Mouse (Mus musculus): ENCODE measurements around the gene Rsph6a. TPM values are rescaled to one million over a fixed set of nuclear protein-coding genes. Genes with fewer than 3 reads are reported as not detected.

Rsph6a gene
- polyA plus RNA-seq, 1 experiment from 2014 or later: not detected

DNA sequence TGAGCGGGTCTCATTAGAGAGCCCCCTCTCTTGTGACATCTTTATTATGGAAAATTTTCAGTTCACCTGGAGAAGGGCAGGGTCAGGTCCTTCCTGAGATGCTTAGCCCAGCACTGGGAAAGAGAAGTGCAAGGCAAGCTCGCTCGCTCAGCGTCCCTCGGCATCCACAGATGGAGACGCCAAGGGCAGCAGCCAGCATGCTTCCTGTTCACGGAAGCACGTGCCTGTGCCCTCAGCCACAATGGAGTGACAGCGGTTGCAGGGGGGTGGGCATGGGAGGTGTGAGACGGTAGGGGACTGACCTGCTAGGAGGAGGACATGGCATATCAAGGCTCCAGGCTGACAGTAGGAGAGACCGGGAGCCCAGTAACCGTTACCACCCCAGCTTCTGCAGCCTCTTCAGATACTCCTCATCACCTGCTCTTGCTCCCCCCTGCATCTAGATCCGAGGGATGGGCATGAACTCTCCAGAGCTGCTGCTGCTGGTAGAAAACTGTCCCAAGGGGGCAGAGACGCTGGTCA lies 6.4 kb upstream of the Rsph6a start:
- Histone ChIP-seq H3K4me2 (no peak overlapping the region), H3K36me3 (peaks cover 99% of the 10 kb centered on the region), H3K9me3 (no peaks in the 10 kb centered on the region), H3K4me1 (replicated peaks) (no peaks in the 10 kb centered on the region), H3K27me3 (no peaks in the 10 kb centered on the region), H3K4me3 (replicated peaks) (no peak overlapping the region), H3K27ac (no peak overlapping the region), H3K9ac (replicated peaks) (no peak overlapping the region)
- no peak for ATAC-seq (ENCODE audit: insufficient number of reproducible peaks, insufficient read depth, low FRiP score, low TSS enrichment, low read depth)
- WGBS: 89% methylated on average over 14 of the region's 14 CpGs

DNA sequence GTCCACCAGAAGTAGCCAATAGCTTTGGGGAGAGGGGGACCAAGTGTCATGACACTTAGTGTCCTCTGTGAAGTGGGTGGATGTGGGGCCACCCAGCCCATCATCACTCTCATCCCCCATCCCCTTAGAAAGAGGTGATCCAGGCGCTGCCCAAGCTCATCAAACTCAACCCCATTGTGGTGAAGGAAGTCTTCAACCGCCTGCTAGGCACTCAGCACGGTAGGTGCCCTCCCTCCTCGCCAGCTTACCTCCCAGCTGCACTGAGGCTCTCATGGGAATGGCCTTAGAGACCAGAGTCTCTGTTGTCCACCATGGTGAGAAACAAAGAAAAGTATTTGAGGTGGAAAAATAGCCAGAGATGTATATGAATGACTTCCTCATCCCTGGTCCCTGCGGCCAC lies 5.2 kb upstream of the Rsph6a start:
- peaks cover 6% of the 10 kb centered on the region for H3K4me1 ChIP-seq (replicated peaks)
- H3K27ac ChIP-seq: no peak overlapping the region
- H3K4me3 ChIP-seq (replicated peaks): no peak overlapping the region
- ATAC-seq (ENCODE audit: insufficient number of reproducible peaks, insufficient read depth, low FRiP score, low TSS enrichment, low read depth): no peak
- H3K36me3 ChIP-seq: peaks cover 95% of the 10 kb centered on the region
- H3K9ac ChIP-seq (replicated peaks): no peak overlapping the region
- H3K27me3 ChIP-seq: no peaks in the 10 kb centered on the region
- no peaks in the 10 kb centered on the region for H3K9me3 ChIP-seq
- WGBS: 83% methylated on average over 5 of the region's 5 CpGs
- no peak overlapping the region for H3K4me2 ChIP-seq

DNA sequence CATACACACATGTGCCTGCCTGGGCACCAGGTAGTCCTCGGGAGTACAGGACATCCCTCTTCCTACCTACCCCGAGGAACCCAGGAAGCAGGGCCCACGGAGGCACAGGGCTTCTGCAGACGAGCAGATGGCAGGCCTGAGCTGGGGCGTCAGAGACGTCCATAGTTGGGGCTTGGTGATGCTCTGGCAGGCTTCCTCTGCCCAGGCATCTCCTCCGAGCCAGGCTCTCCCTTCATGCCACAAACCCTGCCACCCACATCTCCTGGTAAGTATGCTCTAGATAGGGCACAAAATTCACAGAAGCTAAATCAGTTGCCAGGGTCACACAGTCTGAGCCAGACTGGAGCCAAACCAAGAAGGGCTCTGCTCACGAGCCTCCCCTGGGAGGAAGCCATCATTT lies 4.3 kb upstream of the Rsph6a start:
- Histone ChIP-seq H3K4me2 (no peak overlapping the region), H3K9ac (replicated peaks) (no peak overlapping the region), H3K36me3 (peaks cover 91% of the 10 kb centered on the region), H3K27ac (no peak overlapping the region), H3K9me3 (no peaks in the 10 kb centered on the region), H3K4me1 (replicated peaks) (peaks cover 11% of the 10 kb centered on the region), H3K4me3 (replicated peaks) (no peak overlapping the region), H3K27me3 (no peaks in the 10 kb centered on the region)
- WGBS: 83% methylated on average over 8 of the region's 8 CpGs
- ATAC-seq (ENCODE audit: insufficient number of reproducible peaks, insufficient read depth, low FRiP score, low TSS enrichment, low read depth): no peak

GRCm38 (mm10) chr7:19051161-19051560 lies 3.3 kb upstream of the Rsph6a start:
- WGBS: 77% methylated on average over 4 of the region's 4 CpGs
- no peak overlapping the region for H3K4me2 ChIP-seq
- peaks cover 11% of the 10 kb centered on the region for H3K4me1 ChIP-seq (replicated peaks)
- H3K36me3 ChIP-seq: peaks cover 86% of the 10 kb centered on the region
- H3K9me3 ChIP-seq: no peaks in the 10 kb centered on the region
- H3K4me3 ChIP-seq (replicated peaks): no peak overlapping the region
- no peak for ATAC-seq (ENCODE audit: insufficient number of reproducible peaks, insufficient read depth, low FRiP score, low TSS enrichment, low read depth)
- no peak overlapping the region for H3K27ac ChIP-seq
- H3K27me3 ChIP-seq: no peaks in the 10 kb centered on the region
- H3K9ac ChIP-seq (replicated peaks): no peak overlapping the region

GRCm38 (mm10) chr7:19052345-19053135 lies 1.9 kb upstream of the Rsph6a start:
- ATAC-seq (ENCODE audit: insufficient number of reproducible peaks, insufficient read depth, low FRiP score, low TSS enrichment, low read depth): no peak
- Histone ChIP-seq H3K4me1 (replicated peaks) (peaks cover 11% of the 10 kb centered on the region), H3K36me3 (peaks cover 72% of the 10 kb centered on the region)

DNA sequence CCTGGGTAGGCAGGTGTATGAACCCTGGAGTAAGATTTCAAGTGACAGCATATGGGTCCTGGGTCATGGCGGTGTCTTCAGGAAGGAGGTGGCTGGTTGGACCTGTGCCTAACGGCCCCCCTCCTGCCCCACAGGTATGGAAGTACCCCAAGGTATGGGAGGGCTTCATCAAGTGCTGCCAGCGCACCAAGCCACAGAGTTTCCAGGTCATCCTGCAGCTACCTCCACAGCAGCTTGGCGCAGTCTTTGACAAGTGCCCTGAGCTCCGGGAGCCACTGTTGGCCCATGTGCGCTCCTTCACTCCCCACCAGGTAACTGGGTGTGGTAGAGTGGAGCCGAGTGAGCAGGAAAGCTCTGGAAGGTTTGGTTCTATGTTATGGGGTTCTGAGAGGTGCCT lies 1.4 kb upstream of the Rsph6a start:
- Histone ChIP-seq H3K27me3 (no peaks in the 10 kb centered on the region), H3K4me2 (no peak overlapping the region), H3K36me3 (peaks cover 66% of the 10 kb centered on the region), H3K4me3 (replicated peaks) (no peak overlapping the region), H3K9ac (replicated peaks) (no peak overlapping the region), H3K27ac (no peak overlapping the region), H3K9me3 (no peaks in the 10 kb centered on the region), H3K4me1 (replicated peaks) (peaks cover 11% of the 10 kb centered on the region)
- no peak for ATAC-seq (ENCODE audit: insufficient number of reproducible peaks, insufficient read depth, low FRiP score, low TSS enrichment, low read depth)
- WGBS: 91% methylated on average over 7 of the region's 7 CpGs

More at GRCm38 (mm10) chr7:19052345-19053135, 1.9 kb upstream of the Rsph6a start:
- H3K27me3 ChIP-seq: no peaks in the 10 kb centered on the region
- H3K9me3 ChIP-seq: no peaks in the 10 kb centered on the region
- H3K4me2 ChIP-seq: no peak overlapping the region
- H3K9ac ChIP-seq (replicated peaks): no peak overlapping the region
- H3K27ac ChIP-seq: no peak overlapping the region
- WGBS: 89% methylated on average over 15 of the region's 15 CpGs
- no peak overlapping the region for H3K4me3 ChIP-seq (replicated peaks)

DNA sequence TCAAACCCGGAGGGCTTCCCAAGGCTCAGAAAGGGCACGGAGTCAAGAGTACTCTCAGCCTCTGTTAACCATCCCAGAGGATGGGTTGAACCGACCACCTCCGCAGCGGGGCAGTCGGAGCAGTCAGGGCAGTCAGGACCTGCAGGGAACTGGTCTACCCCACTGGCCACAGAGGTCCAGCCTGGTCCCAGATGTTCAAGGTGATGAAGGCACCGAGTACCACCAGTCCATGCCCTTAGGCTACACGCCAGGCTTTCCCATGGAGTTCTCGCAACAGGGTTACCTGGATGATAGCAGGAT lies 237 bp downstream of the Rsph6a start:
- Histone ChIP-seq H3K4me1 (replicated peaks) (peaks cover 11% of the 10 kb centered on the region), H3K4me3 (replicated peaks) (peak overlapping the region; percentile 20), H3K27ac (no peak overlapping the region), H3K36me3 (peaks cover 50% of the 10 kb centered on the region), H3K27me3 (no peaks in the 10 kb centered on the region), H3K9me3 (no peaks in the 10 kb centered on the region), H3K9ac (replicated peaks) (peak overlapping the region; percentile 48), H3K4me2 (peak overlapping the region; percentile 47)
- 72% methylated on average over 9 of the region's 9 CpGs for WGBS
- peak; percentile 7; the same call in 1 of the 2 replicates for ATAC-seq (ENCODE audit: insufficient number of reproducible peaks, insufficient read depth, low FRiP score, low TSS enrichment, low read depth)

DNA sequence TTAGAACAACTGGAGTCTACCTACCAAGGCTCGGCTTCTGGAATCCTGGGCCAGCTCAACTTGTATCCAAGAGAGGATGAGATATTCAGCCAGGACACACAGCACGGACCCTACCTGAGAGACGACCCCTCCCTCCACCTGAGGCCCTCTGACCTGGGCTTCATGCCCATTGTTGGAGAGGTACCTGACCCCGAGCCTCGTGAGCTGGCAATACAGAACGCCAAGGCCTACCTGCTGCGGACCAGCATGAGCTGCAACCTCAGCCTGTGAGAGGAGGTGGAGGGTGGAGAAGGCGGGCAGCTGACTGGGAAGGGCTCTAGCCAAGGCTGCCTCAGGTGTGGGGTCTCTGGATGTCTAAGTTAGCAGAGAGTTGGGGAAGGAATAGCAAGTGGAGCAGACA lies 618 bp downstream of the Rsph6a start:
- no peak overlapping the region for H3K27ac ChIP-seq
- H3K9me3 ChIP-seq: no peaks in the 10 kb centered on the region
- H3K36me3 ChIP-seq: peaks cover 47% of the 10 kb centered on the region
- H3K4me1 ChIP-seq (replicated peaks): peaks cover 11% of the 10 kb centered on the region
- 93% methylated on average over 8 of the region's 8 CpGs for WGBS
- no peak overlapping the region for H3K4me2 ChIP-seq
- no peak overlapping the region for H3K9ac ChIP-seq (replicated peaks)
- ATAC-seq (ENCODE audit: insufficient number of reproducible peaks, insufficient read depth, low FRiP score, low TSS enrichment, low read depth): no peak
- H3K27me3 ChIP-seq: no peaks in the 10 kb centered on the region
- no peak overlapping the region for H3K4me3 ChIP-seq (replicated peaks)

GRCm38 (mm10) chr7:19057405-19057804 lies 2.9 kb downstream of the Rsph6a start:
- Histone ChIP-seq H3K4me2 (no peak overlapping the region), H3K4me3 (replicated peaks) (no peak overlapping the region), H3K27ac (no peak overlapping the region), H3K27me3 (no peaks in the 10 kb centered on the region), H3K4me1 (replicated peaks) (peaks cover 11% of the 10 kb centered on the region), H3K9ac (replicated peaks) (no peak overlapping the region), H3K9me3 (no peaks in the 10 kb centered on the region), H3K36me3 (peaks cover 24% of the 10 kb centered on the region)
- 90% methylated on average over 10 of the region's 10 CpGs for WGBS
- no peak for ATAC-seq (ENCODE audit: insufficient number of reproducible peaks, insufficient read depth, low FRiP score, low TSS enrichment, low read depth)

DNA sequence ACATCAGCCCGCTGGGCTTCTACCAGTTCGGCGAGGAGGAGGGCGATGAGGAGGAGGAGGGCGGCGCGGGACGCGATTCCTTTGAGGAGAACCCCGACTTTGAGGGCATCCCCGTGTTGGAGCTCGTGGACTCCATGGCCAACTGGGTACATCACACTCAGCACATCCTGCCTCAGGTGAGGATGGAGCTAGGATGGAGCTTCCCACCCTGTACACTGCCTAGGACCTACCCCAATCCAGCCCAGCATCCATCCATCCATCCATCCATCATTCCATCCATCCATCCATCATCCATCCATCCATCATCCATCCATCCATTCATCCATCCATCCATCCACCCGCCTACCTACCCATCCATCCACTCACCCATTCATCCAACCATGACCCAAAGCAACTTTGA lies 11.4 kb downstream of the Rsph6a start:
- H3K9me3 ChIP-seq: 0 out of 2 replicates have a peak, but pooled peaks cover 7% of the 10 kb centered on the region
- 0 out of 2 replicates have a peak overlapping the region, but pooled peaks have one; percentile 27 for H3K9ac ChIP-seq (replicated peaks)
- peak overlapping the region; percentile 23 for H3K4me3 ChIP-seq (replicated peaks)
- 0 out of 2 replicates have a peak, but pooled peaks have one; percentile 54 for ATAC-seq (ENCODE audit: insufficient number of reproducible peaks, insufficient read depth, low FRiP score, low TSS enrichment, low read depth)
- H3K36me3 ChIP-seq: no peaks in the 10 kb centered on the region
- H3K4me2 ChIP-seq: peak overlapping the region; percentile 34
- no peak overlapping the region for H3K27ac ChIP-seq
- no peaks in the 10 kb centered on the region for H3K4me1 ChIP-seq (replicated peaks)
- H3K27me3 ChIP-seq: peaks cover 53% of the 10 kb centered on the region
- 56% methylated on average over 13 of the region's 13 CpGs for WGBS

DNA sequence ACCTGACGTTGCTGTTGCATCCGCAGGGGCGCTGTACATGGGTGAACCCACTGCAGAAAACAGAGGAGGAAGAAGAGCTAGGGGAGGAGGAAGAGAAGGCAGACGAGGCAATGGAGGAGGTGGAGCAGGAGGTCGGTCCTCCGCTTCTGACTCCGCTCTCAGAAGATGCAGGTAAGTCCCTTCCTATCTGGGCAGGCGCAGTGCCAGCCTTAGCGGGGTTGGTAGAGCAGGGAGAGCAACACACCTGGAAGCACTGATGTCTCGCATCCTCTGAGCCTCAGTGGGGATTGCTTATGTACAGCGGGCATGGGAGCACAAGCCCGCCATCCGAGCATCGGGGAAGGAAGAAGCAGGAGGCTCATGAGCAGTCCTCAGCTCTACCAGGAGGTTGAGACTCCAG lies 12.6 kb downstream of the Rsph6a start:
- H3K4me2 ChIP-seq: no peak overlapping the region
- no peak overlapping the region for H3K9ac ChIP-seq (replicated peaks)
- no peak overlapping the region for H3K27ac ChIP-seq
- H3K9me3 ChIP-seq: 0 out of 2 replicates have a peak, but pooled peaks cover 7% of the 10 kb centered on the region
- ATAC-seq (ENCODE audit: insufficient number of reproducible peaks, insufficient read depth, low FRiP score, low TSS enrichment, low read depth): no peak
- 33% methylated on average over 14 of the region's 14 CpGs for WGBS
- peaks cover 53% of the 10 kb centered on the region for H3K27me3 ChIP-seq
- H3K36me3 ChIP-seq: no peaks in the 10 kb centered on the region
- no peaks in the 10 kb centered on the region for H3K4me1 ChIP-seq (replicated peaks)
- H3K4me3 ChIP-seq (replicated peaks): no peak overlapping the region

DNA sequence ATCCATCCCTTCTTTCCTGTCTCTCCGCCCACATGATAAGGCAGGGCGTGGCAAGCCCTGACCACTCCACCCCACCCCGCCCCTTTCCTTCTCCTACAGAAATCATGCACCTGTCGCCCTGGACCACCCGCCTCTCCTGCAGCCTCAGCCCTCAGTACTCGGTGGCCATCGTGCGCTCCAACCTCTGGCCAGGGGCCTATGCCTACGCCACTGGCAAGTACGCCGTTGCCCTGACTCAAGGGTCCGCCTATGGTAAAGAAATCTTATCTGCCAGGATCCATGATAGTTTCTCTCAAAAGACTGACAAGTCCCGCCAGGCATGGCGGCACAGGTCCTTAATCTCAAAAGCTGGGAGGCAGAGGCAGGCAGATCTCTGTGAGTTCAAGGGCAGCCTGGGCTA lies 13.4 kb downstream of the Rsph6a start:
- no peak for ATAC-seq (ENCODE audit: insufficient number of reproducible peaks, insufficient read depth, low FRiP score, low TSS enrichment, low read depth)
- Histone ChIP-seq H3K27me3 (peaks cover 52% of the 10 kb centered on the region), H3K36me3 (no peaks in the 10 kb centered on the region), H3K9ac (replicated peaks) (no peak overlapping the region), H3K4me2 (no peak overlapping the region), H3K27ac (no peak overlapping the region), H3K4me1 (replicated peaks) (no peaks in the 10 kb centered on the region), H3K4me3 (replicated peaks) (no peak overlapping the region), H3K9me3 (0 out of 2 replicates have a peak, but pooled peaks cover 7% of the 10 kb centered on the region)
- WGBS: 66% methylated on average over 10 of the region's 14 CpGs
